Mouse (Mus musculus) forebrain, embryonic 11.5 days (tissue): ENCODE measurements at regions not wholly inside any gene's neighbourhood (a gene's known extent, or its start where the extent isn't known, plus 50 kb on each side); places are given as distances from the start of the nearest gene placed in this dataset.
A peak's percentile ranks its signal among the peaks of the same experiment; 100 is the strongest.

Source experiments
- ATAC-seq: fragments of 200-750 bp; cut with Nextera tagmentation; replicated peaks from 2 replicates; pipeline ENCODE4 v1.8.0; 2017; ENCODE audit warnings: moderate TSS enrichment; ENCODE audit not compliant: low FRiP score
- DNase-seq: peaks from one replicate; pipeline ENCODE4 v3.0.0-alpha.2; 2017; ENCODE audit warnings: low spot score
- H3K27ac ChIP-seq: fragments of 300-500 bp; sonication (generic); 2 replicates; pipeline ENCODE4 v1.5.1; 2014; ENCODE audit warnings: low read depth, low read length
- H3K27me3 ChIP-seq: fragments of 300-500 bp; sonication (generic); 2 replicates; pipeline ENCODE4 v1.6.1; 2014; ENCODE audit warnings: mild to moderate bottlenecking, low read length, mixed read lengths; ENCODE audit not compliant: control insufficient read depth, insufficient read depth
- H3K36me3 ChIP-seq: fragments of 300-500 bp; sonication (generic); 2 replicates; pipeline ENCODE4 v1.6.1; 2014; ENCODE audit warnings: mild to moderate bottlenecking, low read length, moderate library complexity, mixed read lengths; ENCODE audit not compliant: control insufficient read depth, insufficient read depth
- H3K4me1 ChIP-seq: fragments of 300-500 bp; sonication (generic); replicated peaks from 2 replicates; pipeline ENCODE4 v1.6.1; 2014; ENCODE audit warnings: low read length, mixed read lengths; ENCODE audit not compliant: control insufficient read depth, insufficient read depth
- H3K4me2 ChIP-seq: fragments of 300-500 bp; sonication (generic); 2 replicates; pipeline ENCODE4 v1.6.1; 2014; ENCODE audit warnings: low read depth, mild to moderate bottlenecking, low read length, moderate library complexity, mixed read lengths; ENCODE audit not compliant: severe bottlenecking
- H3K4me3 ChIP-seq: fragments of 300-500 bp; sonication (generic); 2 replicates; pipeline ENCODE4 v1.5.1; 2014; ENCODE audit warnings: low read depth, low read length
- H3K9ac ChIP-seq: fragments of 300-500 bp; sonication (generic); 2 replicates; pipeline ENCODE4 v1.6.1; 2014; ENCODE audit warnings: low read length
- H3K9me3 ChIP-seq: fragments of 300-500 bp; sonication (generic); 2 replicates; pipeline ENCODE4 v1.6.1; 2016; ENCODE audit warnings: low read length, mixed read lengths; ENCODE audit not compliant: control insufficient read depth
- WGBS: fragments of 180-500 bp; shearing (Covaris S2); extraction: QIAGEN DNeasy Blood & Tissue Kit; methylation state at CpG from one replicate; pipeline ENCODE4 v1.1.7; 2014; 5-methylcytosine and 5-hydroxymethylcytosine counted together

DNA sequence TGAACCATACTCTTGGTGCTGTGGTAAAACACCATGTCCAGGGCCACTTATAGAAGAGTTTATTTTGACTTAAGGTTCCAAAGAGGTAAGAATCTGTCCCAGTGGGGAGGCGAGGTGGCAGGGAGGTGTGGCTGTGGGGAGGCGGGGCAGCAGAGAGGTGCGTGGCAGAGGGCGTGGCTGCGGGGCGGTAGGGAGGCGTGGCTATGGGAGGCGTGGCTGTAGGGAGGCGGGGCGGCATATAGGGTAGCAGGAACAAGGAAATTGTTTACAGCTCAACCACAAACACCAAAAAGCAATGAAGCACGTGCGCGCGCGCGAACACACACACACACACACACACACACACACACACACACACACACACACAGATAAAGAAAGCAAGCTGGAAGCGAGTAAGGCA is 62.0 kb upstream of the Ccdc60 start:
- Histone ChIP-seq H3K4me2 (no peak overlapping the region), H3K4me1 (no peaks in the 10 kb centered on the region), H3K27ac (no peak overlapping the region), H3K9me3 (no peaks in the 10 kb centered on the region), H3K27me3 (no peaks in the 10 kb centered on the region), H3K4me3 (no peak overlapping the region), H3K36me3 (no peaks in the 10 kb centered on the region), H3K9ac (no peak overlapping the region)
- DNase-seq (no peak), ATAC-seq (no peak)
- 64% methylated on average over 17 of the region's 17 CpGs for WGBS

DNA sequence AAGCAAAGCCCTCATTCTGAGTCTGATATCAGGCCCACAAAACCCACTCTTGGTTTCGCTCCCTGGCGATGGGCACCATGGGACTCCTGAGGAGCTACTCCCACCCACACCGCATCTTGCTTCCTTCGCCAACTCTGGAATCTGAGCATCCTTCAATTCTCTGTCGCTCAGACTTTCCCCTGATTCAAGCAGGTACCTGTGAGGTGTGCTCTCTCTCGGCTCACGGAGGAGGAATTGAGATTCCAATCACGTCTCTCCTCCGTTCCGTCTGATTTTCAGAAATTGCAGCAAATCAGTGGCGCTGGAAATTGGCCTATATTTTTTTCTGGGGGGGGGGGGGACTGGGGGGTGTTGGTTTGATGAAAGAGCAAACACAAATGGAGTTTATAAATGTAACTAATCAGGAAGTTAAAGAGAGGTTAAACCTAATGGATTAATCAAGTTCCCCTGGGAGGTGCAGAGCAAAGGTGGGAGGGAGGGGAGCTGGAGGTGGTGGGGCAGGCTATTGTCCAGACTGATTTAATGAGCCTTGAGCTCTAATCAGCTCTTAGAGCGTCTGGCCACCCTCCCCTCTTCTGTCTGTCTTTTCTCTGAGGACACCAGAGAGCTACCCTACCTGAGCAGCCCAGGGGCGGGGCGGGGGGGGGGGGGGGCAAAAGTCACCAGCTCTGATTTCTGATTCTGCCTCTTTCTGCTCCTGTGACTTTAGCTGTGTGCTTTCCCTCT is 53.6 kb upstream of the Ccdc60 start:
- Histone ChIP-seq H3K4me1 (no peaks in the 10 kb centered on the region), H3K36me3 (no peaks in the 10 kb centered on the region), H3K27ac (no peak overlapping the region), H3K9ac (no peak overlapping the region), H3K4me2 (no peak overlapping the region), H3K4me3 (no peak overlapping the region), H3K9me3 (no peaks in the 10 kb centered on the region), H3K27me3 (peaks cover 11% of the 10 kb centered on the region)
- ATAC-seq (no peak), DNase-seq (peak; percentile 55)
- WGBS, result 9% methylated on average over 14 of the region's 14 CpGs

- Histone ChIP-seq H3K9me3 (no peaks in the 10 kb centered on the region), H3K4me1 (no peaks in the 10 kb centered on the region), H3K4me2 (no peak overlapping the region), H3K27ac (no peak overlapping the region), H3K36me3 (no peaks in the 10 kb centered on the region), H3K27me3 (peaks cover 9% of the 10 kb centered on the region), H3K4me3 (no peak overlapping the region), H3K9ac (no peak overlapping the region)
- WGBS, result 78% methylated on average over 8 of the region's 8 CpGs
- no peak for ATAC-seq
- no peak for DNase-seq
These were observed 50.7 kb upstream of the Ccdc60 start for GRCm38 (mm10) chr5:116339501-116339900.
